Mouse (Mus musculus): ENCODE results near the gene Lmnb2.

Gene Lmnb2

GRCm38 (mm10) chr10:80917779-80918434, at the start of gene Lmnb2:
TSS of gene Lmnb2 (minus strand) at chr10:80918245.
- in situ Hi-C loops (cut with MboI; ENCODE audit: low pct_unique_long_range_greater_than_20kb in 1 of 2, low sequenced_read_pairs in 2 of 2, unreplicated experiment in 1 of 2): no loop called here

DNA sequence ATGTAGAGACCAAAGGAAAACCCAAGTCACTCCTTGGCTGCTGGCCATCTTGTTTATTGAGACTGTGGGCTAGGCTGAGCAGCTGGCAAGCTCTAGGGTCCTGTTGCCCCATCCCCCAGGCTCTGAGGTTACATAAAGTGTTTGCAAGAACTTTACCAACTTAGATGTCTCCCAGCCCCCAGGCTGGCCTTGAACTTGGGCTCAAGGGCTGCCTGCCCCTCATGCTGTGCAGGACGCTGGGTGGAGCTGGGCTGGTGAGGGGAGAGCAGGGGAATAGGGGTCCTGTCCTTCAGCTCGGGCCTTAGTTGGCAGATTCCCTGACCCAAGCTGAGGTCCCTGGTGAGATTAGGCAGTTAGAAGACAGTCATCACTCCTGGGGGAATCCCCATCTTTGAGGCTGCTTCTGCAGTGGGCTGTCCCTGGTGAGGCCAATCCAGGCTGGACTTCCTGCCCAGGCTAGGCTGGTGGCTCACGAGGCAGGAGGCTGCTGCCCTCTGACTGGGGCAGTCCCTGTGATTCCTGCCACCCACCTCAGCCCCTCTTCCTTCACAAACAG, 49.1 kb upstream of the Lmnb2 start:
- in situ Hi-C loops (cut with MboI; ENCODE audit: low pct_unique_long_range_greater_than_20kb in 1 of 2, low sequenced_read_pairs in 2 of 2, unreplicated experiment in 1 of 2): no loop called here

DNA sequence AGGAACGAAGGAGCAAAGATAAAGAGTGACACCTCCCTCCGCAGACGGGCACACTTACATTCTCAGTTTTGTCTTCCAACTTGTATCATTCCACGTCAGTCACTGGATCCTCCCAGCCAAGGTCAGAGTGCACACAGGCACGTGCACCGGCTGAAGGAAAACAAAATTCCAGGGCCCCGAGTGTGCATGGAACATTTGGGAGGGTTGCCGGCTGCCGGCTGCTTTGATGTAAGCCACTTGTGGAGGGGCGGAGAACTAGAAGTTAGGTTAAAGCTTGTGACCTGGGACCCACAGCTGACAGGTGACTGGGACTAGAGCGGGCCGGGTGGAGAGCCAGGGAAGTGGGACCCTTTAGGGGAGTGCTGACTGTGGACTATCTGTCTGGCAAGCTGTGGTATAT, 48.3 kb upstream of the Lmnb2 start:
- in situ Hi-C loops (cut with MboI; ENCODE audit: low pct_unique_long_range_greater_than_20kb in 1 of 2, low sequenced_read_pairs in 2 of 2, unreplicated experiment in 1 of 2): no loop called here

GRCm38 (mm10) chr10:80963031-80963975, 45.3 kb upstream of the Lmnb2 start:
- in situ Hi-C loops (cut with MboI; ENCODE audit: low pct_unique_long_range_greater_than_20kb in 1 of 2, low sequenced_read_pairs in 2 of 2, unreplicated experiment in 1 of 2): loop anchor here (5.0 kb wide), 1 partner anchor 36 kb away; no protein-coding TSS in a partner anchor

- in situ Hi-C loops (cut with MboI; ENCODE audit: low pct_unique_long_range_greater_than_20kb in 1 of 2, low sequenced_read_pairs in 2 of 2, unreplicated experiment in 1 of 2): loop anchor here (5.0 kb wide), 1 partner anchor 35 kb away; no protein-coding TSS in a partner anchor
Observed at GRCm38 (mm10) chr10:80962585-80962984, 44.5 kb upstream of the Lmnb2 start.

- in situ Hi-C loops (cut with MboI; ENCODE audit: low pct_unique_long_range_greater_than_20kb in 1 of 2, low sequenced_read_pairs in 2 of 2, unreplicated experiment in 1 of 2): loop anchor here (5.0 kb wide), 1 partner anchor 35 kb away; no protein-coding TSS in a partner anchor
Observed at GRCm38 (mm10) chr10:80962051-80962472, 44.0 kb upstream of the Lmnb2 start.

DNA sequence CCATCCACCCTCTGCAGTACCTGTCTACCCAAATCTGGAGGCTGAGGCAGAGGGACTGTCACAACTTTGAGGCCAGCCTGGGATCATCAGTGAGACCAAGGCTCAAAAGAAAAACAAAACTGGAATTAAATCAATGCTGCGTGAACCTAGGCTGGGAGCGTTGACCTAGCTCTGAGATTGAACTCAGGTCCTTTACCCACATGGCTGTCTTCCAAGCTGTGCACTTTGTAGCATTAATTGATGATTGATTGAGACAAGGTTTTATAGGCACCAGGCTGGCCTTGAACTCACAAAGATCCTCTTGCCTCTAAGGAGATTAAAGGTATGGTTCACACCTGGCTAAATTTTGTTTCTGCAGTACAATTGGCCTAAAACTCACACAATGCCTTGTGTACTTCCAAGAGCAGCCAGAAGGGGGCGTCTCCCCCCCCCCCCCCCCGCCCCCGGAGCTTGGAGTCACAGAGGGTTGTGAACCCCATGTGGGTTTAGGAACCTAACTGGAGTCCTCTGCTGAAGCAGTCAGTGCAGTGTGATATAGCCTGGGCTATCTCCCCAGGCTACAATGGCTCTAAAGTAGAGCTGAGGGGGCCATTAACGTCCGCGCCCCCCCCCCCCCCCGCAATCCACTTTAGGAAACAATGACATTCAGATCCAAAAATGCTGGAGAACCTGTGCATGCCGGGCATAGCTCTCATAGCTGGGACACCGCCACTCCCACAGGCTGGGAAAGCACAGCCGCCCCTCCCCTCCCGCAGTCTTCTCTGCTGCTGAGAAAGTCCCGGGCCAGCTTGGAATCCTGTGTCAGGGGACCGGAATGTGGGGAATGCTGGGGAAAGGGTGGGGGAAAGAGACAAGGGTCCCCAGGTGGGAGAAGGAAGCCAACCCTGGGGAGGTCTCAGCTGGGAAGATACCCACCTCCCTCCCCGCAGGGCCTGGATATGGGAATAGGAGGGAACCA, 42.8 kb upstream of the Lmnb2 start:
- in situ Hi-C loops (cut with MboI; ENCODE audit: low pct_unique_long_range_greater_than_20kb in 1 of 2, low sequenced_read_pairs in 2 of 2, unreplicated experiment in 1 of 2): loop anchor here (5.0 kb wide), 1 partner anchor 34 kb away; no protein-coding TSS in a partner anchor

DNA sequence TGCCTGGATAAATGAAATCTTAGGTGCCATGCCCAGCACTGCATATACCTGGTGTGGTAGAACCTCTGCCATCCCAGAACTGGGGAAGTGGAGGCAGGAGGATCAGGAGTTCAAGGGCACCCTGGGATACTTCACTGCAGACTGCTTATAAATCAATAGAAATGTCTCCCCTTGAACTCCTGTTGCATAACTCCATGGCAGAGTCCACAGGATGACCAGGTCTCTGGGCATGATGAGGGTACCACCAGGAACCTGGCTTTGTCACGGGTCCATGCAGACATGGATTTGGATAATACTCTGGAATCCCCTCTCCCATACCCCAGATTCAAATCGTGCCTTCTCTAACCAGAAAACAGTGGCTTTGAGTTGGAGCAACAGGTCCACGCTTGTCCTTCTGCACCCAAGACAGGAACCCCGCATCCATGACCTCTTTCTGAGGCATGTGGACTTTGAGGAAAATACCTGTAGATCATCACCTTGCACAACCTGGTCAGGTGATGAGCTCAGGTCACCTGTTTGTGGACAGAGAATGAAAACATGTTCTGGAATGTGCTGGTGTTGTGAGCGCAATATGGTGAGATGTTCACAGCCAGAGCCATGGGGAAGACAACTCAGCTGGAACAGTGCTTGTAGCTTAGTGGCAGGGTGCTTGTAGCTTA, 41.1 kb upstream of the Lmnb2 start:
- in situ Hi-C loops (cut with MboI; ENCODE audit: low pct_unique_long_range_greater_than_20kb in 1 of 2, low sequenced_read_pairs in 2 of 2, unreplicated experiment in 1 of 2): no loop called here

DNA sequence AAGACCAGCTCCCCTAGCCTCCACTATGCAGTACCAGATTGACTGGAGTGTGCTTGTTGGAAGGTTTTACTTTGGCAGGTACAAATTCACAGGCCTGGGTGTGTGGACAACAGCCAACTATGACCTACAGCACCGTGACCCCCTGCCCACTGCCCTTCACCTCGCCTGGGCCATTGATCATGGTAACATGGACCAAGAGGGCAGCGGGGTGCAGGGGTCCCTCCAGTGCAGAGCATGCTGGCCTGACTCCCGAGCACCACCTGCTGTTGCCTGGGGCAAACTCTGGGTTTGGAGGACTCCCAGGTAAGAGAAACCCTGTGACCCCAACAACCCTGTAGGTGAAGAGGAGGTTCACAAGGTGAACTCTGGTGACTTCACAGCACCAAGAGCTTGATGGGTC, 39.7 kb upstream of the Lmnb2 start:
- in situ Hi-C loops (cut with MboI; ENCODE audit: low pct_unique_long_range_greater_than_20kb in 1 of 2, low sequenced_read_pairs in 2 of 2, unreplicated experiment in 1 of 2): no loop called here

DNA sequence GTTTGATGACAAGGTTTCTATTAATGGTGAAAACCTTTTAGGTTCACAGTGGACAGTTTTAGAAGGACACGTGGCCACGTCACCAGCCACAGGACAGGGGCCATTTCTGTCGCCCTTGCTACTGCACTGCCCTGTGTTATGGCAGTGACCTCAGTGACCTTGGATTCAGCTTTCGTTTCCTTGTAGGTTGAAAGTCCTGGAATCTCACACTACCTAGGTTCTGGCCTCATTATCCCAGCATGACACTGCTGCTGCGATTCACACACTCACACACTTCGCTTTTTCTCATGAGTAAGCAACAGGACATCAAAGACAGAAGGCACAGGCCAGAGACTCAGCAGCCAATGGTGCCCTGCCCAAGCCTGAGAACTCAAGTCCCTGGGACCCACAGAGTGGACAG, 38.9 kb upstream of the Lmnb2 start:
- in situ Hi-C loops (cut with MboI; ENCODE audit: low pct_unique_long_range_greater_than_20kb in 1 of 2, low sequenced_read_pairs in 2 of 2, unreplicated experiment in 1 of 2): no loop called here

DNA sequence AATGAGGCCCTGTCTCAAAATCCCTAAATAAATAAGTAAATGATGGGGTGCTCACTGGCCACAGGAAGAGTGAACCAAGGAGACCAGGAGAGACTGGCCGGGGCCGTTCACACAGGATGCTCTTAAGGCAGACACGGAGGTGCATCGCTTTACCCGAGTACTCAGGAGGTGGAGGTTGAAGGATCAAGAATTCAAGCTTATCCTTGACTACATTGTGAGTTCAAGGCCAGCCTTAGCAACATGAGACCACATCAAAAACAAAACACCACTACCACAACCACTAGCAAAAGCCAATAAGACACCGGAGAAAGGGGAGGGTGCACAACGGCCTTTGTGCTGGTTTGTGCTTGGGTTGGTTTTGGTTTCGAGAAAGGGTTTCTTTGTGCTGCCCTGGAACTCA, 38.3 kb upstream of the Lmnb2 start:
- in situ Hi-C loops (cut with MboI; ENCODE audit: low pct_unique_long_range_greater_than_20kb in 1 of 2, low sequenced_read_pairs in 2 of 2, unreplicated experiment in 1 of 2): no loop called here

DNA sequence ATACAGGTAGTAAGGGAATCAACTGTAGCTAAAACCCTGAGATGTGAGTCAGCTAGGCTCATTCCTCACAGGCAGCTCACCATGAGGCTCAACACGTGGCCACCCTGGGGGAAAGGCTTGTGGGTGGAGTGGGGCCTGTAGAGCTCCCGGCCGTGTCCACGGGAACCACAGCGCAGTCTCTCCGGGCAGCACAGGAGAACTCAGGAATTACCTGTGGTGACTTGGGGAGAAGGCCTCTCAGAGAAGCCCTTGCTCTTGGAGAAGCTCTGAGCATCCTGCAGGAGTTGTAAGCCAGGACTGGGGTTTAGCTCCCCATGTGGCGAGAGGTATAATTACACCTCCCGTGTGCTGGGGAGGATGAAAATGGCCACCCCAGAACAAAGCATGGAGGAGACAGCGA, 37.5 kb upstream of the Lmnb2 start:
- in situ Hi-C loops (cut with MboI; ENCODE audit: low pct_unique_long_range_greater_than_20kb in 1 of 2, low sequenced_read_pairs in 2 of 2, unreplicated experiment in 1 of 2): no loop called here

GRCm38 (mm10) chr10:80954843-80955242, 36.8 kb upstream of the Lmnb2 start:
- in situ Hi-C loops (cut with MboI; ENCODE audit: low pct_unique_long_range_greater_than_20kb in 1 of 2, low sequenced_read_pairs in 2 of 2, unreplicated experiment in 1 of 2): no loop called here

DNA sequence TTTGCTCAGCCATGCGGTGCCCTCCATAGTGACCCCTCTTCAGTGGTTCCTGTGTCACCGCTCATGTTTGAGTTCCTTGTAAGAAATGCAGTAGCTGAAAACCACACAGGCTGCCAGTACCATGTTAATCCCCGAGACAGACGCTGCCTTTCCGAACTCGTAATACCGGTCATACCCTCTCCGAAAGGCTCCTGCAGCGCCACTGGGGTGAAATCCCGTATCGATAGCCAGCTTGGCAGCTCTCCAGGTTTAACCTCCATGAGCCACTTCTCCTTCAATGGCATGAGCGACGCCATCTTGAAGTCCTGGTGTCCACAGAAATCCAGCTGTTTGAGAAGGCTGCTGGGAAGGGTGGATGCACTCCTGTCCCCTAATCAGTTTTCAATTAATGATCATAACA, 36.4 kb upstream of the Lmnb2 start:
- in situ Hi-C loops (cut with MboI; ENCODE audit: low pct_unique_long_range_greater_than_20kb in 1 of 2, low sequenced_read_pairs in 2 of 2, unreplicated experiment in 1 of 2): no loop called here

GRCm38 (mm10) chr10:80952449-80952848, 34.4 kb upstream of the Lmnb2 start:
- in situ Hi-C loops (cut with MboI; ENCODE audit: low pct_unique_long_range_greater_than_20kb in 1 of 2, low sequenced_read_pairs in 2 of 2, unreplicated experiment in 1 of 2): no loop called here

GRCm38 (mm10) chr10:80951761-80952390, 33.8 kb upstream of the Lmnb2 start:
- in situ Hi-C loops (cut with MboI; ENCODE audit: low pct_unique_long_range_greater_than_20kb in 1 of 2, low sequenced_read_pairs in 2 of 2, unreplicated experiment in 1 of 2): no loop called here

- in situ Hi-C loops (cut with MboI; ENCODE audit: low pct_unique_long_range_greater_than_20kb in 1 of 2, low sequenced_read_pairs in 2 of 2, unreplicated experiment in 1 of 2): no loop called here
Observed at GRCm38 (mm10) chr10:80950314-80950713, 32.3 kb upstream of the Lmnb2 start.
